Mouse (Mus musculus) CD4-positive, CD25-positive, alpha-beta regulatory T cell, adult 2 months (primary cell): ENCODE measurements around the gene Atf4.

Experiments used
- DNase-seq: peaks from one replicate; pipeline ENCODE4 v3.0.0-alpha.2; 2012; ENCODE audit warnings: low read depth, low spot score

Atf4 gene

GRCm38 (mm10) chr15:80254847-80255645 lies at the start of gene Atf4:
Atf4 (plus strand) TSS chr15:80255184.
- DNase-seq = peak; percentile 100

- no peak for DNase-seq
Measured at GRCm38 (mm10) chr15:80206057-80206565, 48.9 kb upstream of the Atf4 start.

GRCm38 (mm10) chr15:80208446-80208845 lies 46.5 kb upstream of the Atf4 start:
- DNase-seq = no peak

- DNase-seq = no peak
Measured at GRCm38 (mm10) chr15:80213688-80214087, 41.3 kb upstream of the Atf4 start.

- peak; percentile 83 for DNase-seq
Measured at GRCm38 (mm10) chr15:80215716-80216479, 39.1 kb upstream of the Atf4 start.

GRCm38 (mm10) chr15:80216480-80216820 lies 38.5 kb upstream of the Atf4 start:
- no peak for DNase-seq

GRCm38 (mm10) chr15:80217476-80217875 lies 37.5 kb upstream of the Atf4 start:
- DNase-seq = no peak

- DNase-seq = peak; percentile 88
Measured at GRCm38 (mm10) chr15:80219211-80219610, 35.8 kb upstream of the Atf4 start.

- peak; percentile 20 for DNase-seq
Measured at GRCm38 (mm10) chr15:80219705-80220657, 35.0 kb upstream of the Atf4 start.

GRCm38 (mm10) chr15:80221031-80221430 lies 34.0 kb upstream of the Atf4 start:
- peak; percentile 57 for DNase-seq

- DNase-seq = no peak
Measured at GRCm38 (mm10) chr15:80223751-80224150, 31.2 kb upstream of the Atf4 start.

GRCm38 (mm10) chr15:80225208-80225607 lies 29.8 kb upstream of the Atf4 start:
- DNase-seq = peak; percentile 91

- DNase-seq = peak; percentile 81
Measured at GRCm38 (mm10) chr15:80225796-80226195, 29.2 kb upstream of the Atf4 start.

- no peak for DNase-seq
Measured at GRCm38 (mm10) chr15:80228071-80228800, 26.7 kb upstream of the Atf4 start.

GRCm38 (mm10) chr15:80232331-80232730 lies 22.7 kb upstream of the Atf4 start:
- no peak for DNase-seq

- DNase-seq = no peak
Measured at GRCm38 (mm10) chr15:80233053-80233452, 21.9 kb upstream of the Atf4 start.

- DNase-seq = peak; percentile 100
Measured at GRCm38 (mm10) chr15:80233733-80234509, 21.1 kb upstream of the Atf4 start, which contains the start of gene Mief1. Mief1 (plus strand) TSS chr15:80234018.

- no peak for DNase-seq
Measured at GRCm38 (mm10) chr15:80235535-80235934, 19.4 kb upstream of the Atf4 start, which contains the start of gene AC140267.1. AC140267.1 (plus strand) TSS chr15:80235835.

GRCm38 (mm10) chr15:80248135-80248534 lies 6.8 kb upstream of the Atf4 start:
- DNase-seq = no peak

GRCm38 (mm10) chr15:80248596-80248995 lies 6.4 kb upstream of the Atf4 start:
- DNase-seq = no peak
